Mouse (Mus musculus): ENCODE results near the gene Bin2.
"Not testable (repeated sequence)": the region's sequence is repeated elsewhere in the genome, so short reads cannot be mapped to it uniquely, and the experiment has no call there.

Bin2 gene

DNA sequence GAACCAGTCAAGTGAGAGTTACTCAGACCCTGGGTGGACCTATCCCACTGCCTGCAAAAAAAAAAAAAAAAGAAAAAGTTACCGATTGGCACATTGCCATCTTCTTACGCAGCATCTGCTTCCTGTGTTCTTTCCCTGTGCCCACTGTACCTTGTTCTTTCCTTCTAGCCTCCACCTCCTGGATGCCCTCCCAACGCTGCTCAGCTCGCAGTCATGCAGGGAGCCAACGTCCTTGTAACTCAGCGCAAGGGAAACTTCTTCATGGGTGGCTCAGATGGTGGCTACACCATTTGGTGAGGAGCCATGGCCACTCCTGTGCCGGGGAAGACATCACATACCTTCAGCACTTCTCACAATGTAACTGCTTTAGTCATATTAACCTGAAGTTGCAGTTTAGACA lies 50.2 kb downstream of the Bin2 start:
- DNase-seq (ENCODE audit: low read depth, low spot score) = no peak

DNA sequence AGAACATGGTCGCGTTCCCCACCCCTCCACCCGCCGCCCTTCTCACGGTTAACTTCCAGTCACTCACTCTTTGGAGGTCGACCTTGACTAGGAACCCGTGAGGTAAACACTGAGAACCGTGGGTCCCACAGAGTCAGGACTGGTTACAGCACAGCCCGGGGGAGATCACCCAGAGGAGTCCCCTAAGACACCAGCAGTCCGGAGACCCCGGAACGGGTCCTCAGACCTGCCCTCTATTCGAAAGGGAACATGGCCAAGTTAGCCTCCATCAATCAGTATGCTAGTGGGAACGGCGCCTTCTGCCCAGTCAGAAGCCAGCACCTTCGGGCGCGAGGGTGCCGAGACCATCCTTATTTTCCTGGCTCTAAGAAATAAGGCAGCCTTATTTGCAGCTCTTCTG lies 53.1 kb downstream of the Bin2 start:
- DNase-seq (ENCODE audit: low read depth, low spot score) = no peak

DNA sequence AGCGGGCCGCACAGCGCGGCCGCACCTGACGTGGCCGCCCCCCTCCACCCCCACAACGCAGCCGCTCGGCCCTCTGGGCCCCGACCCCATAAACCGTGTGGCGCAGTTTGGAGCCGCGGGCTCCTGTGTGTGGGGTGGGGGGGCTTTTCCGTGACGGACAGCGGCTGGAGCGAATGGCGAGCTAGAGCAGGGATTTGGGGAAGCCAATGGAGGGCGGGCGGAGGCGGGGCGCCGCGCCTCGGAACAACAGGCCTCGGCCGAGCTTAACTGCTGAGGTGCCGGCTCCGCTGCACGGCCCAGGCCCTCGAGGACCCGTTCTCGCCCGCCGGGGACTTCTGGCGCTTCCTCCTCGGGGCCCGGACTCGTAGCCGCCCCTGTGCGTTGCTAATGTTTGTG lies 53.5 kb downstream of the Bin2 start:
- DNase-seq (ENCODE audit: low read depth, low spot score) = peak; percentile 70

DNA sequence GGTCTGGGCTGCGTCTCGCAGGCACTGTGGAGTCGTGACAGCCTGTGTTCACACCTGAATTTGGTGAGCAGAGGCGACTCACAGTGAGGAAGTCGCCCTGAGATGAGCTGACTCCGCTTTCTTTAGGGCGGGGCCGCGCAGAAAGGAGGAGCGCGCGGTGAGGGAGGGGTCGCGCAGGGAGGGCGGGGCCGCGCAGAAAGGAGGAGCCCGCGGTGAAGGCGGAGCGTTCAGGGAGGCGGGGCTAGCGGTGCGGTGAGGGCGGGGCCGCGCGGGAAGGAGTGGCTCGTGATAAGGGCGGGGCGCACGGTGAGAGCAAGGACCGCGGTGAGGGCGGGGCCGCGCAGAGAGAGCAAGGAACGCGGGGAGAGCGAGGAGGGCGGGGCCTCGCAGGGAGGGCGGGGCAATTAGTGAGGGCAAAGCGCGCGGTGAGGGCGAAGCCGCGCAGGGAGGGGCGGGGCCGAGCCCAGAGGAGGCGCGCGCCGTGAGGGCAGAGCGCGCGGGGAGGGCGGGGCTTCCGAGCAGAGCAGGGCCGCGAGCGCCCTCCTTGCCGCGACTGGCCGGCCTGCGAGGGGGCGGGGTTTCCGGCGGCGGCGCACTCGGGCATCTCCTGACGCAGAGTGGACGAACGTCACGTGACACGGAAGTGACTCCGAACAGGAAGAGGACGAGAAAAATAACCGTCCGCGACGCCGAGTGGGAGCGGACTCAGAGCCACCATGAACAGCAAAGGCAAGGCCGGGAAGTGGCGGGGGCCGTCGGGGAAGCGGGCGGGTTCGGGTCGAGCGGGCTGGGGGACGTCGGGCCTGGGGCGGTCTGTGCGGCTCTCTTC lies 54.1 kb downstream of the Bin2 start, which contains the start of gene Dazap2:
TSS of gene Dazap2 (plus strand) at position 354 of the 829 bp plus-strand sequence.
- DNase-seq (ENCODE audit: low read depth, low spot score) = peak; percentile 97

DNA sequence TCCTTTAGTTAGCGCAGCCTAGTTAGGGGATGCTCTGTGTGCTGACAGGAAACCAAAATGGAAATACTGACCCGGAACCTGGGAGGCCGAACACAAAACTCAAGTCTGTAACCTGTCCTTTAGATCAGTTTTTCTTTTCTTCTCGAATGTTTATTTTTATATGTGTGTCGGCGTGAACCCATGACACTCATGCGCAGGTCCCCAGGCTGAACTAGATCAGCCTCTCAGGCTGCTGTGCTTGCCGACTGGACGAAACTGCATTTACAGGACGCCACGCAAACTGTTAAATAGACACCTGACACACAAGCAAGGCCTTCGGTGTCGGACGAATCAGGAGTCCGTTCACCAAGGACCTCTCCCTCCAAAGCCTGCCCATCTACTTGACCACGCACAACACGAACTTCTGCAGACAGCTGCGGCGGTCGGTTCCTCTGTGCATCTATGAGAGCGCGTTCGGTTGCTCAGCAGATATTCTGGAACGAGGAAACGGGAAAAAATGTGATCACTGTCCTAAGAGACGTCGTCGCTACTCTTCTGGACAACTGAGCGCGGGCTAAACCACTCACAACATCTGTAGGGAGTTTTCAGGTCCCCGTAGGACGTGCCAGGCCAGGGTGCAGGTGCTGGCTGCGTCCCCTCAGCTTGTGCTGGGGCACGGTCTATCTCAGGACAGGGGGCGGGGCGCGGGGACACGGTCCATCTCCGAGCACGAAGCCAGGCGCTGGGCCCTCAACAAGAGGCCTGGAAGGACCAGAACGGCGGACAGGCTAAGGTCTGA lies 54.9 kb downstream of the Bin2 start:
- no peak for DNase-seq (ENCODE audit: low read depth, low spot score)

DNA sequence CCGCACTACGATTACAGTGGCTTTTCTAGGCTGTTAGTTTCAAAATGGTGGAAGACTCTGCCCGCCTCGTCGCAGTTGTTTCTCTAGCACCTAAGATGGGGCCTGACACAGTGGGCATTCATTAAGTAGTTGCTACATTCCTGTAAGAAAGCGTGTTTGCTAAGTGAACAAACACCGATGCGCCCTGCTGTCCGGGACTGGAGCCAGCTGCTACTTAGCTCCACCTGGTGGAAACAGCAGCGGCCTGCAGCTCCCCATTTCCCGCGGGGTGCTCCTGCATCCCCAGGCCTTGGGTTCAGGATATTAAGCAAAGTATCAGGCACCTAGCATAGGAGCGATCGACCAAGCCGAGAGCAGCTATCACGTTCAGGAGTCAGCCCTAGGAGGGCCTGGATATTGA lies 55.8 kb downstream of the Bin2 start:
- peak; percentile 61 for DNase-seq (ENCODE audit: low read depth, low spot score)

DNA sequence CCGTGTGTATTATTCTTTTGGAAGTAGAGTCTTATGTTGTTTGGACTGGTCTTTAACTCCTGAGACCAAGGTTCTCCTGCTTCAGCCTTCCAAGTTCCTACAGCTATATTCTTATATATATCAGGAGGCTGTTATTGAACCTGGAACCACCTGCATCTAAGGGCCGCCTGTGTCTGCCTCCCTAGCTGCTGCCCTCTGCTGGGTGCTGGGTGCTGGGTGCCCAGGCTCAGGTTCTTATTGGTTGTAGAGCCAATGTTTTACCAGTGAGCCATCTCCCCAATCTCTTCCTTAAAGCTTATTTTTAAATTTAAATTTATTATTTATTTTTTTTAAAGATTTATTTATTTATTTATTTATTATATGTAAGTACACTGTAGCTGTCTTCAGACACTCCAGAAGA lies 56.9 kb downstream of the Bin2 start:
- no peak for DNase-seq (ENCODE audit: low read depth, low spot score)

DNA sequence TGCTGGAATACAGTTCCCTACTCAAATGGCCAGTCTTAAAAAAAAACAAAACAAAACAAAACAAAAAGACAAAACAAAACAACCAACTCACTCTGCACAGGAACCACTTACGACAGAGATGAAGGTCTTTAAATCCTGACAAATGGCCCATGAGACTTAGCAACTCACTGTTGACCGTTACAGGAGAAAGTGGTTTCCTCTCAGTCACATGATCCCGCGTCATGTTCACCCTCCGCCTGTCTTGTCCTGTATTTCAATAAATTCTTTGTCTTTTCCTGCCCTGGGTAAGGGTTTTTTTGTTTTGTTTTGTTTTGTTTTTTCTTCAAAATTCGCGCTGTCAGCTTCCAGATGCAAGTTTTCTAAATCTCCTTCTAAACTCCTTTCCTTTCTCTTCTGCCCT lies 57.4 kb downstream of the Bin2 start:
- DNase-seq (ENCODE audit: low read depth, low spot score) = no peak

DNA sequence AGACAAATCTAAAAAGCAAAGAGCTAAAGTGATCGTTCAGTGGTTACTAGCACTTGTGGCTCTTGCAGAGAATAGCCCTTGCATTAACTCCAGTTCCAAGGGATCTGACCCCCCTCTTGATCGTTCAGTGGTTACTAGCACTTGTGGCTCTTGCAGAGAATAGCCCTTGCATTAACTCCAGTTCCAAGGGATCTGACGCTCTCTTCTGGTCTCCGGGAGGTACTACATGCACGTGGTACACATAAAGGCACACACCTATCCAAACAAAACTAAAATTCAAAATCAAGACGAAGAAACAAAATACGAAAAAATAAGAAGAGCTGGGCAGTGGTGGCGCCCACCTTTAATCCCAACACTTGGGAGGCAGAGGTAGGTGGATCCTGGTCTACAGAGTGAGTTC lies 62.7 kb downstream of the Bin2 start:
- not testable (repeated sequence) for DNase-seq (ENCODE audit: low read depth, low spot score)

DNA sequence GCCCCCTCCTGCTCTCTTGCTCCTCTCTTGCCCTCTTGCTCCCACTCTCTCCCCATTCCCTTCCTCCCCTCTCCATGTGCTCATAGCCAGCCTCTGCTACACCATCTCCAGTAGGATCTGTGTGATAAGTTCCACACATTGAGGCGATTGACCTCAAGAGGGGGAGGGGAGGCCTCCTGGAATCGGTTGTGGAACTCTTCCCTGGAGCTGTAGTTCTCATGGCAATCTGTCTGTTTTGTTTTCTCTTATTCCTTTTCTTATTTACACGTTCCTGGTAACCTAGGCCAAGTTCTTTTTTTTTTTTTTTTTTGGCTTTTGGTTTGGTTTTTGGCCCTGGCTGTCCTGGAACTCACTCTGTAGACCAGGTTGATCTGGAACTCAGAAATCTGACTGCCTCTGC lies 67.7 kb downstream of the Bin2 start:
- DNase-seq (ENCODE audit: low read depth, low spot score) = no peak

DNA sequence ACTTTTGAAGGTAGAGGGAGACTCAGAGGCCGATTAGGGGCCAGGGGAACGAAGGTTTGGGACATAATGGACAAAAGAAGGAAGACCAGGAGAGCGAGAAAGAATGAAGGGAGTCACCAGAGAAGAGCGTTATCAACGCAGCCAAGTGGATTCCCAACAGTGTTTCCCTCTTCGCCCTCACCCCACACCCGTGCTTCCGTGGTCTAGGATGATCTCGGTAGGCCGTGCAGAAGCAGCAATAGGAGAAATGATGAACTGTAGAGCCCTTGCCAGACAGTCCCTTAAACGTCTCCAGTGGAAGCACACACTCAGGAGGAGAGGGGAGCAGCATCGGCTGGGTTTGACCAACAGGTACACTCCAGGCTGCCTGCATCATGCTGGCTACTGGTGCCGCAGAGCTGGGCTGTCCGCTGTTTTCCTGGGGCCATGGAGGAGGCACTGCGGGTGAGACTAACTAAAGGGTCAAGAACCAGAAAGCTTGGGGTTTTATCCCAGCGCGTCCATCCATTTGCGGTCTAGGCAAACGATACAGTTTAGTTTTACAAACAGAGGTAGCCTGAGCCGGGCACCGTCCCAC lies 68.6 kb downstream of the Bin2 start:
- DNase-seq (ENCODE audit: low read depth, low spot score) = no peak

DNA sequence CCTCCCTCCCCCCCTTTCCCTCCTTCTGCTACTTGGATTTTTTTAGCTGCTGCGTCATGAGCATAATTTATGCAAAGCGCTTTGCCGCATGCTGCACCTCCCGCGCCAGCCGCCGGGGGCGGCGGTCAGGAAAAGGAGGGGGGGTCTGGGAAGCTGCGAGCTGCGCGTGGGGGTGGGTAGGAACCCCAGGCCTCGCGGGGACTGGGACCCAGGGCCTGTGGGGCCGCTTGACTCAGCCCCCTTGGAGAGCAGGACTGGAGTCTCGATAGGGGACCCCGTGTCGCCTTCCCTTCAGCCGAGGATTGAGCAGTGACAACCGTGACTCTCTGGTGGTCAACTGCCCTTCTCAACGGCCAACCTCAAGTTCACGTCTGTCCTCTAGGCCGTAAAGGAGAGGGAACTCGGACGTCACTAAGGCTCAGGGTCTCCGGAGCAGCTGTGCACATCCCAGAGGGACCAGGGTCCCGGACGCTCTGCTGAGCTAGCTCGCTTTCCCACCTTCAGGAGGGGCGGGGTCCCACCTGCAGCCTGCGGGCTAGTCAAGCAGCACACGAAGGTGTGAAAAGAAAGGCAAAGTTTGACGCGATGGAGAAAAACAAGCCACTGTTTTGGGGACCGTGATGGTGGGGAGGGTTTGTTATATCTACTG lies 69.2 kb downstream of the Bin2 start:
- DNase-seq (ENCODE audit: low read depth, low spot score) = no peak

DNA sequence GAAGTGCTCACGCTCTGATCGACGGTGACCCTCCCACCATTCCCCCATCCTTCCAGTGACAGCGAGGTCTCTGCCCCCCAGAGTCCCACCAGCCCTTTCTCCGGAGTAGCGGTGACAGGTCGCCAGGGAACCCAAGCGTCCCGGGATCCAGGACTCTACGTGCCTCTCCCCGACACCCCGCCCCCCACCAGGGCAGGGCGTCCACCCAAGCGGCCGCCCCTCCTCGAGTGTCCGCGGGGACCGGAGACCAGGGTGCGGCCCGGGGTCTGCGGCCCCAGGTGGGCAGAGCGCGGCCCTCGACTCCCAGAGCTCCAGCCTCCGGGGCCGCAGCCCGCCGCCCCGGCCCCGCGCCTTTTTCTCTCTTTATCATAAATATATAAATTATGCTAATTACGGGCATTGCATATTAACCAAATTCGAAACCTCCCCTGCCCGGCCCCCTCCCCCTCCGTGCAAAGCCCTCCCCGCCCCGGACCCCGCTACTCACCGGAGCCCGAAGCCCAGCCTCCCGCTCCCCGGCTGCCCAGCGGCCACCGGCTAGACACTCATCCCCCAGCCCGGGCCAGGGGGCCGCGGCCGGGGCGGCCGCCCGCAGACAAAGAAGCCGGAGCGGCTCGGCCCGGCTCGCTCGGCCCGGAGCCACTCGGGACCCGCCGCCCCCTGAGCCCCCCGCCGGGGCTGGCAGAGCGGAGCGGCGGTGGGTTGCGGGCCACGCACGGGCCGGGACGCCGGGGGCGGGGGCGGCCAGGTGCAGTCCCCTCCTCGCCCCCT lies 69.9 kb downstream of the Bin2 start, which contains the start of gene Pou6f1:
TSS of gene Pou6f1 (minus strand) at position 709 of the 771 bp plus-strand sequence.
- no peak for DNase-seq (ENCODE audit: low read depth, low spot score)

DNA sequence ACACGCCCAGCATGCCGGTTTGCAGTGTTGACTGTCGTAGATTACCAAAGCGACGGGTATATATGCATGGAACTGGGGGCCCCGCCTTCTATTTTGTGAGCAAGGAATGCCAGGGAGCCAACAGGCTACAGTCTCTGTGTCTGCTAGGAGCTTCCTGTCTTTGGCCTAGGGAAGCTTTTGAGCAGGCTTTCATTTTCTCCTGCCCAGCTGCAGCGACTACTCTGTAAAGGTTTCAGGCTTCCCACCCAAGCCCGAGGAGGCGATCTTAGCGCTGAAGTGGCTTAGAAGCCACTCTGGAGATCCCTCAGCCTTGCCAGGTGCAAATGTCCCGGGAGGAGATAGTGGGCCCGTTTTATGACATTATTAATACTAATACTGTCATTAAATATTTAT lies 70.5 kb downstream of the Bin2 start:
- no peak for DNase-seq (ENCODE audit: low read depth, low spot score)

DNA sequence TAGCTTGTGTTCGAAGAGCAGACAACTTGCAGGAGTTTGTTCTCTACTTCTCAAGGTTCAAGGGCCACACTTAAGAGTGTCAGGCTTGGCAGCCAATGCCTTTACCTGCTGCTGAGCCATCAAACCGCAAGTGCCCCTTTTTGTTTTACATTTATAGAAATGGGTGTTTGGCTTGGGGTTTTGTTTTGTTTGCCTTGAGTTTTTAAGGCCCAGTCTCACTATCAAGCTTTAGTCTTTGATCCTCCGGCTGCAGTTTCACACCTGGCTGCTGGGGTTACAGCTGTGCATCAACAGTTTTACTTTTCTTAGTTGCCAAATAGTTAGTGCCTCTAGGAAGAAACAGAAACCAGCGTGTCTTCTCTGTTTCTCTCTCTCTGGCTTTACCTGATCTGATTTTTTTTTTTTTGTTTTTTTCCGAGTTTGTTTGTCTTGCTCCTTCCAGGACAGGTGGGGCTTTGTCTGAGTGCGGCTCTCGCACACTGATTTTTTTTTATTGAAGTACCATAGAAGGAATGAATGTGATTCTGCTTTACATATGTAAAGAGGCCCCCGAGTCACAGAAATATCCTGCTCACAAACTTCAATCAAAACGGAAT lies 71.0 kb downstream of the Bin2 start:
- DNase-seq (ENCODE audit: low read depth, low spot score) = no peak

DNA sequence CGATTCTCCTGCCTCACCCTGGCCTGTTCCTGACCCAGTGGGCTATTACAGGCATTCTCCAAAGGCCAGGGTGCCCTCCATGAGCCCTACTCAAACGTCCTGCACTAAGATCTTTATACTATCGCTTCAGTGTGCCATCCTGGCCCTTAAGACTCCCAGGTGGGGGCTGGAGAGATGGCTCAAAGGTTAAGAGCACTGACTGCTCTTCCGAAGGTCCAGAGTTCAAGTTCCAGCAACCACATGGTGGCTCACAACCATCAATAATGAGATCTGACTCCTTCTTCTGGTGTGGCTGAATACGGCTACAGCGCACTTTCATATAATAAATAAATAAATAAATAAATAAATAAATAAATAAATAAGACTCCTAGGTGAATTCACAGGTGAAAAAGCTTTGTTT lies 76.5 kb downstream of the Bin2 start:
- DNase-seq (ENCODE audit: low read depth, low spot score) = no peak

All from WW6 (cell line).